Comparison of ENCODE assay signal across 15 mouse cellular contexts in genomic region chr17:28864464-28864863, GRCm38 (mm10). TPM values are rescaled to one million over a fixed set of nuclear protein-coding genes. Genes with fewer than 3 reads are reported as not detected.
"Had no signal": no experiment of that assay in that cellular context is flagged by ENCODE, and none has a peak within 500 bp of the region (broad histone marks: within the 10 kb centered on the region; RNA-seq: fewer than 3 reads in every experiment).

No protein-coding gene starts in this region.

- H3K36me3 ChIP-seq: neural tube, embryonic 12.5 days; neural tube, embryonic 13.5 days; neural tube, embryonic 15.5 days; stomach, embryonic 15.5 days had no signal

- H3K4me1 ChIP-seq: neural tube, embryonic 12.5 days; stomach, embryonic 15.5 days had no signal

- H3K27me3 ChIP-seq: neural tube, embryonic 12.5 days; neural tube, embryonic 13.5 days; neural tube, embryonic 15.5 days; stomach, embryonic 15.5 days had no signal

- H3K9me3 ChIP-seq: neural tube, embryonic 12.5 days; neural tube, embryonic 13.5 days; neural tube, embryonic 15.5 days; stomach, embryonic 15.5 days had no signal

- H3K27ac ChIP-seq: neural tube, embryonic 12.5 days; neural tube, embryonic 13.5 days; neural tube, embryonic 15.5 days; stomach, embryonic 15.5 days had no signal

- H3K9ac ChIP-seq: neural tube, embryonic 12.5 days; neural tube, embryonic 13.5 days; neural tube, embryonic 15.5 days; stomach, embryonic 15.5 days had no signal

- DNase-seq: retina, postnatal 1 day; right cerebral cortex, adult 18-20 months; right cerebral cortex, postnatal 14 days; right cerebral cortex, postnatal 25 days; right cerebral cortex, postnatal 4 days; spleen, adult 18-20 months; thymus, adult 18-20 months had no signal

- H3K4me2 ChIP-seq: neural tube, embryonic 12.5 days; neural tube, embryonic 13.5 days; neural tube, embryonic 15.5 days; stomach, embryonic 15.5 days had no signal

- H3K4me3 ChIP-seq: neural tube, embryonic 12.5 days; neural tube, embryonic 13.5 days; neural tube, embryonic 15.5 days; stomach, embryonic 15.5 days had no signal

RNA-seq across cellular contexts. Expression of gene Pnpla1, which starts 6.3 kb away (rescaled TPM):
- total RNA-seq: neutrophil, adult 5-6 weeks had no signal
- polyA plus RNA-seq: neural tube, embryonic 11.5 days; neural tube, embryonic 12.5 days; neural tube, embryonic 13.5 days; spleen, adult 2 months; thymus, postnatal 0 days had no signal
